Mouse (Mus musculus): ENCODE data around the gene Trf.

DNA sequence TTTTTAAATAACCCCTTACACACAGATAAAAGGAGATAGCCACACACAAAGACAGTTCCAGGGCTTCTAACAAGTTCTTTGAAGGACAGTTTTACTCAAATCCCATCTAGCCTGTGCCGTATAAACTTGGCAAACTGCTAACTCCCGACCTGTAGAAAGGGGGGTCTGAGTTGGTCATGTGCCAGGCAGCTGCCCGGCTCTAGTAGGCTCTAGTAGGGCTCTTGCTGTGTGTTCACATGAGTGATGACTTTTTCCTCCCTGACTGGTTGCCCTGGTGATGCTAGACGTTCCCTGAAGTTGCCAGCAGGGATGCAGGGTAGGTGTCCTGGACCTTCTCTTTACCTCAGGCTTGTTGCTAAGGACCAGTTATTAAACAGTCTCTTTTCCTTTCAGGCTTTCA, 40.9 kb upstream of the Trf start:
- TF ChIP-seq CTCF (IDR thresholded peaks at IDR 0.05; ENCODE audit: low read depth) (no peak), EP300 (IDR thresholded peaks at IDR 0.05; ENCODE audit: low read depth) (no peak)

All from heart, postnatal 0 days (tissue).